Mouse (Mus musculus): ENCODE data around the gene Esyt2. TPM values are rescaled to one million over a fixed set of nuclear protein-coding genes. Genes with fewer than 3 reads are reported as not detected.

Esyt2 gene
- polyA plus RNA-seq, 1 experiment, result 13.0 TPM

DNA sequence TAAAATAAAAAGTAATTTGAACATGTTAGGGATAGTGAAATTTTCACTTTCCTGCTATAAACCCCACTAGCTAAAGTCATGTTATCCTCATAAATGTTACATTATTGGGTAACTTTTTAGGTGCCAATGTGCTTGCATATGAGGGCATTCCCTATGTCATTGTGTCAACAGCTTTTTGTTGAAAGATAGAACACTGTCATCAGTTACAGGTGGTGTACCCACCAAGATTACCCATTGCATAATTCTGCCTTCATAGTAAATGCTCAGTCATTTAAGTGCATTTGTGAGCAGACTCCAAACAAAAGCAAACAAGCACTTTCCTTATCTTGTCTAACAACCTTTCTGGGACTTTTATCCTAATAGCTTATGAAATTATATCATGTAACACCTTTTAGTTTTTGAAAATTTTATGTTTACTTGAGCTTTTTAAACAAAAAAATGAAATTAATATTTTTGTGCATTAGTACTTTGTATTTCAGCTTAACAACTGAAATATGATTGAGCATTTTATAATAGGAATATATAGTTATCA, 67.8 kb downstream of the Esyt2 start:
- H3K4me3 ChIP-seq (replicated peaks; ENCODE audit: control insufficient read depth, low read depth, low read length), result no peak overlapping the region
- TF ChIP-seq CTCF (IDR thresholded peaks at IDR 0.05; ENCODE audit: control insufficient read depth, insufficient read depth, low read length), result no peak
- no peak for TF ChIP-seq POLR2A (IDR thresholded peaks at IDR 0.05; ENCODE audit: borderline replicate concordance, control insufficient read depth, low read depth, low read length)
- no peak overlapping the region for H3K27ac ChIP-seq (ENCODE audit: control insufficient read depth, insufficient read depth, low read depth, low read length, poor library complexity)
- no peaks in the 10 kb centered on the region for H3K4me1 ChIP-seq (ENCODE audit: control insufficient read depth, insufficient read depth, low read length)

DNA sequence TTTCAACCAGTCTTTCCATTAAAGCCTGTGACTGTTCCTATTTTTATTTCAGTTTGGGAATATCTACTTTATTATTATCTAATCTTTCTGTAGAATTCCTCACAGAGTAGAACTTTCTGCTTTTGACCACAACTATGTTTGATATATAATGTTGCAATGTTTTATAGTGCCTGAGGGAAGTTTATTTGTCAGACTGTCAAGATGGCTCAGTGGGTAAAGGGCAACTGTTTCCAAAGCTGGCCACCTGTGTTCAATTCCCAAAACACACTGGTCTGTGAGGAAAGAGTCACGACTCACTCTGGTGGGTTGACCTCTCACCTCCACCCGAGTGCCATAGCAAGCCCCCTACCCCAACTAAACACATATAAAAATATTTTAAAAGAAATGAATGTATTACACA, 68.4 kb downstream of the Esyt2 start:
- Histone ChIP-seq H3K27ac (ENCODE audit: control insufficient read depth, insufficient read depth, low read depth, low read length, poor library complexity) (no peak overlapping the region), H3K4me1 (ENCODE audit: control insufficient read depth, insufficient read depth, low read length) (no peaks in the 10 kb centered on the region), H3K4me3 (replicated peaks; ENCODE audit: control insufficient read depth, low read depth, low read length) (no peak overlapping the region)
- 76% methylated on average over 2 of the region's 2 CpGs for WGBS
- TF ChIP-seq CTCF (IDR thresholded peaks at IDR 0.05; ENCODE audit: control insufficient read depth, insufficient read depth, low read length), result no peak
- no peak for TF ChIP-seq POLR2A (IDR thresholded peaks at IDR 0.05; ENCODE audit: borderline replicate concordance, control insufficient read depth, low read depth, low read length)

DNA sequence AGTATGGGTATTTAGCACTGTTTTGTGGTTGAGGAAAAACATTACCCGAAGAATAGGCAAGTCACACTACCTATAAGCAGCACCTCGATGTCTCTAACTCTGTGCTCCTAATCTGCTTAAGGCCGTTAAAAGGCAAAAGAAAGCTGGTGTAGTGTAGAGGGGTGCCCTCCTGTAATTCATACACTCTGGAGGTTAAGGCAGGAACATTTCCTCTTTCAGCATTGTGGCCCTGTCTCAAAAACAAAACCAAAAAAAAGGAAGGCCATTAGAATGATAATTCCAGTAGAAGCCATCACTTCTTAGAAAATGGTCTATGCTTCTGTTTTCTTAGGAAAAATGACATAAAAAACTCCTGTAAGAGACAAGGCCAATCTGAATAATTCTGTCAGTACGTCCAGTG, 70.0 kb downstream of the Esyt2 start:
- no peak overlapping the region for H3K4me3 ChIP-seq (replicated peaks; ENCODE audit: control insufficient read depth, low read depth, low read length)
- no peaks in the 10 kb centered on the region for H3K4me1 ChIP-seq (ENCODE audit: control insufficient read depth, insufficient read depth, low read length)
- WGBS, result 90% methylated on average over 4 of the region's 4 CpGs
- no peak overlapping the region for H3K27ac ChIP-seq (ENCODE audit: control insufficient read depth, insufficient read depth, low read depth, low read length, poor library complexity)
- no peak for TF ChIP-seq CTCF (IDR thresholded peaks at IDR 0.05; ENCODE audit: control insufficient read depth, insufficient read depth, low read length)
- no peak for TF ChIP-seq POLR2A (IDR thresholded peaks at IDR 0.05; ENCODE audit: borderline replicate concordance, control insufficient read depth, low read depth, low read length)

DNA sequence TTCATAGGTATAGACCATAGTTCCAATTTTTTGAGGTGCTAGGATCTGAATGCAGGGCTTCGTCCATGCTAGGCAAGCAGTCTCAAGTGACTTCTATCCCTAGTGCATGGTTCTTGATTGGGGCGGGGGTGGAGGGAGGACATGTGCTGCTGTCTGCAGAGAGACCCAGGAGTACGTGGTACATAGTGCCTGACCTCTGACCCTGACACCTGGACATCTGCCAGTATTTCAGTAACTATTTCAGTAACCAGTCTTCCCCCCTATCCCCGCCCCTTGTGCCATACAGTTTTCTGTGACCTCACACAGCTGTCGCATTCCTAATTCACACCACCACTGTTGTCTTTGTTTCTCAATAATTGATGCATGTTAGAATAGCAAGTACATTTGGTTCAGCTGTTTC, 71.4 kb downstream of the Esyt2 start:
- Histone ChIP-seq H3K27ac (ENCODE audit: control insufficient read depth, insufficient read depth, low read depth, low read length, poor library complexity) (no peak overlapping the region), H3K4me3 (replicated peaks; ENCODE audit: control insufficient read depth, low read depth, low read length) (no peak overlapping the region), H3K4me1 (ENCODE audit: control insufficient read depth, insufficient read depth, low read length) (no peaks in the 10 kb centered on the region)
- no peak for TF ChIP-seq POLR2A (IDR thresholded peaks at IDR 0.05; ENCODE audit: borderline replicate concordance, control insufficient read depth, low read depth, low read length)
- TF ChIP-seq CTCF (IDR thresholded peaks at IDR 0.05; ENCODE audit: control insufficient read depth, insufficient read depth, low read length), result no peak
- WGBS, result 87% methylated on average over 5 of the region's 5 CpGs

DNA sequence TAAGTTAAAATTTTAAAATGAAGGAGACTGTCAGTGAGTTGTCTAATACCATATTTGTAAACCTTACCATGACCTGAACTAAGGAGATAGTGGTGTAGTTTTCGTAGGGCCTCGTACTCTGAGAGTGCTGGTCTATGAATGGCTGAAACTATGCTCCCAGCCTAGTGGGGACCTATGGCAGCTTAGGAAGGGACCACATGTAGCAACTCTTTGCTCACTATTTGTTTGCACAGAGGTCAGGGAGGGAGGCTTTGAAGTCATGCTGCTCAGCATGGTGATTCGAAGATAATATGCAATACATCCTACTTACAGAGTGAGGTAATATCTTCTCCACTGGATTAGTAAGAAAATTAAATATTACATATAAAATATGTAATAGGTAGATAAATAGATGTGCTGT, 73.7 kb downstream of the Esyt2 start:
- no peak overlapping the region for H3K4me3 ChIP-seq (replicated peaks; ENCODE audit: control insufficient read depth, low read depth, low read length)
- H3K4me1 ChIP-seq (ENCODE audit: control insufficient read depth, insufficient read depth, low read length), result no peaks in the 10 kb centered on the region
- no peak overlapping the region for H3K27ac ChIP-seq (ENCODE audit: control insufficient read depth, insufficient read depth, low read depth, low read length, poor library complexity)
- WGBS, result 87% methylated on average over 3 of the region's 3 CpGs
- TF ChIP-seq CTCF (IDR thresholded peaks at IDR 0.05; ENCODE audit: control insufficient read depth, insufficient read depth, low read length) (no peak), POLR2A (IDR thresholded peaks at IDR 0.05; ENCODE audit: borderline replicate concordance, control insufficient read depth, low read depth, low read length) (no peak)

DNA sequence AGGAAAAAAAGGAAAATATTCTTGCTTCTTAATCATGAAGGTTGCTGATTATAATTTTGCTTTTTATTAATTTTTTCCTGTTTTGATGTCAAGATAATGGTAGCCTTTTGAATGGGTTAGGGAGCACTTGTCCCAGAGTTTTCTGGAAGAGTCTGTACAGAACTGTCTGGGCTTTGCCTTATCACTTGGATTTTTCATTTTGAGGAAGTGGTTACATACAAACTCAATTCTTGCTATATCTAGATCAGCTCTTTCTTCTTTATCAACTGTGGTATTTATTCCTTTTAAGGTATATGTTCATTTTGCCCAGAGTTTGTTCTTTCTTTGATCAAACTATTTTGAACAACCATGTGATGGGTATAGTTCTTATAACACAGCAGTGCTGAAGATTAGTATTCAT, 81.1 kb downstream of the Esyt2 start:
- no peak overlapping the region for H3K27ac ChIP-seq (ENCODE audit: control insufficient read depth, insufficient read depth, low read depth, low read length, poor library complexity)
- TF ChIP-seq POLR2A (IDR thresholded peaks at IDR 0.05; ENCODE audit: borderline replicate concordance, control insufficient read depth, low read depth, low read length), result no peak
- no peak for TF ChIP-seq CTCF (IDR thresholded peaks at IDR 0.05; ENCODE audit: control insufficient read depth, insufficient read depth, low read length)
- H3K4me3 ChIP-seq (replicated peaks; ENCODE audit: control insufficient read depth, low read depth, low read length), result no peak overlapping the region
- no peaks in the 10 kb centered on the region for H3K4me1 ChIP-seq (ENCODE audit: control insufficient read depth, insufficient read depth, low read length)

DNA sequence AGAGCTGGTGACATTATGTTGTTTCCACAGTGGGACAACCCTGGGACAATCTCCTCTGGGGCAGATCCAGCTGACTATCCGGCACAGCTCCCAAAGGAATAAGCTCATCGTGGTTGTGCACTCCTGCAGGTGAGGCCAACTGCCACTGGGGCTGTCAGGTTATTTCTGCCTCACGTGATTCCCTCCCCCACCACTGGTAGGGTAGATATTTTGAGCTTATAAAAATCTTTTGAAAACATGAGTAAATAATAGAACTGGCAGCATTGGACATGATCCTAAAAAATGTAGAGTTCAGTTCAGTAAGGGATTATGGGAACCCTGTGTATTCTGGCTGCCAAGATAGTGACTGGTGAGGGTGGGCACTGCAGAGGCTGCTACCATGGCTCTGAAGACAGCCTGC, 85.9 kb downstream of the Esyt2 start:
- Histone ChIP-seq H3K4me3 (replicated peaks; ENCODE audit: control insufficient read depth, low read depth, low read length) (no peak overlapping the region), H3K4me1 (ENCODE audit: control insufficient read depth, insufficient read depth, low read length) (no peaks in the 10 kb centered on the region), H3K27ac (ENCODE audit: control insufficient read depth, insufficient read depth, low read depth, low read length, poor library complexity) (no peak overlapping the region)
- 87% methylated on average over 3 of the region's 3 CpGs for WGBS
- TF ChIP-seq POLR2A (IDR thresholded peaks at IDR 0.05; ENCODE audit: borderline replicate concordance, control insufficient read depth, low read depth, low read length) (no peak), CTCF (IDR thresholded peaks at IDR 0.05; ENCODE audit: control insufficient read depth, insufficient read depth, low read length) (no peak)

DNA sequence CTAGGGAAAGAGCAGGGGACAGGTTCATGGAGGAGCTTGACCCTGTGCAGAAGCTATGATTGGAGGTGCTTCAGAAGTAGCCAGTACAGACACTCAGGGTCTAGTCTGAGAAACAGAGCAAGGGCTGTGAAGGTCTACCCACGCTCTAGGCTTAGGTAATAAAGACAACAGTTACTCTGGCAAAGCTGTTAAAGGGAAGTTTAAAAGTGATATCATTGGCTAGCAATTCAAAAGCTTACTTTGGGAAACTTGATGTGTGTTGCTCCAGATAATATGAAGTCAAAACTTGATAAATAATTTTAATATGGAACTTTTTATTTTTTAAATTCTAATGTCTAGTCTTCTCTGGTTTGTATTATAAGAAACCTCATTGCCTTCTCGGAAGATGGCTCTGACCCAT, 86.3 kb downstream of the Esyt2 start:
- Histone ChIP-seq H3K27ac (ENCODE audit: control insufficient read depth, insufficient read depth, low read depth, low read length, poor library complexity) (no peak overlapping the region), H3K4me1 (ENCODE audit: control insufficient read depth, insufficient read depth, low read length) (no peaks in the 10 kb centered on the region), H3K4me3 (replicated peaks; ENCODE audit: control insufficient read depth, low read depth, low read length) (no peak overlapping the region)
- 84% methylated on average over 2 of the region's 2 CpGs for WGBS
- TF ChIP-seq CTCF (IDR thresholded peaks at IDR 0.05; ENCODE audit: control insufficient read depth, insufficient read depth, low read length) (no peak), POLR2A (IDR thresholded peaks at IDR 0.05; ENCODE audit: borderline replicate concordance, control insufficient read depth, low read depth, low read length) (no peak)

DNA sequence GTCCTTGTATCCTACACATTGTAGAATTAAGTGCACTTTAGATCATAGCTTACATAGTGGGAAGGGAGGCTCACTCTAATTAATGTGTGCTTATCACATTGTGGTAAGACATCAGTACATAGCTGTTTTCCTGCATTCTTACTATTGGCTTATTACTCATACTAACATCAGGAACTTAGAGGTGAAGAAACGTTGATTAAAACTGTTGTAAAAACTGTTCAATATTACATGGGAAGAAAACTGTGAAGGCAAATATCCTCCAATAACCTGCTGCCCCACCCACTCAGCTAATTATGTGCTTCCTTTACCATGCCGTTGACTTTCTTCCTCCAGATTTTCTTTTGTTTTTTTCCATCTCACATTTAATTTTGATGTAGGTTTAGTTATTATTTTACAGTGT, 87.9 kb downstream of the Esyt2 start:
- no peaks in the 10 kb centered on the region for H3K4me1 ChIP-seq (ENCODE audit: control insufficient read depth, insufficient read depth, low read length)
- TF ChIP-seq CTCF (IDR thresholded peaks at IDR 0.05; ENCODE audit: control insufficient read depth, insufficient read depth, low read length), result no peak
- TF ChIP-seq POLR2A (IDR thresholded peaks at IDR 0.05; ENCODE audit: borderline replicate concordance, control insufficient read depth, low read depth, low read length), result no peak
- no peak overlapping the region for H3K27ac ChIP-seq (ENCODE audit: control insufficient read depth, insufficient read depth, low read depth, low read length, poor library complexity)
- WGBS, result 74% methylated on average over 2 of the region's 2 CpGs
- no peak overlapping the region for H3K4me3 ChIP-seq (replicated peaks; ENCODE audit: control insufficient read depth, low read depth, low read length)

All from bone marrow, adult 2 months (tissue).